Mouse (Mus musculus): ENCODE measurements around the gene 1500009C09Rik.

DNA sequence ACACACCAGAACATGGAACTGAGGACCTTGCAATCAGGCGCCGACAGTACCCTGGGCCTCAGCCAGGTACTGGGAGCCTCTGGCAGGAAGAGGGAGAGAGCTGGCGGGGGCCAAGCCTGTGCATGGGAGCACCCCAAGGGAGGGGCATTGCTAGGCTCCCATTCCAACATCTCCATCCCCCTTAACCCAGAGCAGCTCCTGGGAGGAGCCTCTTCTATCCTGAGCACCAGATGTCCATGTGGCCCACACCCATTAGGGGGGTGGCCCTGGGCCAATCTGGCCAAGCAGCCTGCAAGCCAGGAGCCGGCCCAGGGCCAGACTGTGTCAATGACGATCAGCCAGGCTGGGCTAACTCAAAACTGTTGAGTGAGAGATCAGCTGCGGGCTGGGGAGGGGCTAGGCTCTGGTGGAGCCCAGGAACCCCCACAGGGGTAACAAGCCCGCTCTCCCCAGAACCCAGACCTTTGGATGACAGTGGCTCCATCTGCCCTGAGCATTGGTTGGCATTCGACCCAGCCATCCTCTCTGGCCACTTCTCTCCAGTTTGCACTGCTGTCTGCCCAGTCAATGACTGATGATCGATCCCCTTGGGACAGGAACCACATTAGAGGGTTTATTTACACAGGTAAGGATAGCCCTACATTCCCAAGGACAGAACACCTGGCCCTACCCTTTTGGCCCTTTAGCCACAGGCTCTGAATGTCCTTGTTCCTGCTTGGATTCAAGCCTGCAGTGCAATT is 45.7 kb upstream of the 1500009C09Rik start:
- no peak for TF ChIP-seq CTCF (IDR thresholded peaks at IDR 0.05; ENCODE audit: extremely low read depth, insufficient read length, insufficient replicate concordance, low read depth, low read length)
- TF ChIP-seq POLR2A (IDR thresholded peaks at IDR 0.05; ENCODE audit: low read depth, low read length), result no peak
